Mouse (Mus musculus): ENCODE results near the gene 2810006K23Rik. TPM values are rescaled to one million over a fixed set of nuclear protein-coding genes. Genes with fewer than 3 reads are reported as not detected.
"Not testable (repeated sequence)": the region's sequence is repeated elsewhere in the genome, so short reads cannot be mapped to it uniquely, and the experiment has no call there.

2810006K23Rik gene
- total RNA-seq, 1 experiment from 2014 or later, result 4.0 TPM

DNA sequence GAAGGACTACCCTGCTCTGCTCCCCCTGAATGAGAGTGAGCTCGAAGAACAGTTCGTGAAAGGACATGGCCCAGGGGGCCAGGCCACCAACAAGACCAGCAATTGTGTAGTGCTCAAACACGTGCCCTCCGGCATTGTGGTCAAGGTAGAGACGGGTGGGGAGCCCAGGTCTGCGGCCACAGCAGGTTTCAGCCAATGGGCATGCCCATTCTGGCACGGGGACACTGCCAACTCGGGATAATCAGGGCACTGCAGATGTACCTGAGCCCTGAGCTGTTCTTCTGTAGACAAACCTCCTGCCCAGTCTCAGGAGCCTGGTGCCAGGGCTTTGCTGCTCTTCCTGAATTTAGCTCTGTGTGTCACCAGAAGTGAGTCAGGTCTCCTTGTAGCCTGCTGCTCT lies 10.9 kb downstream of the 2810006K23Rik start:
- ATAC-seq (replicated peaks; ENCODE audit: insufficient number of reproducible peaks, low FRiP score, low TSS enrichment, poor library complexity, severe bottlenecking), result no peak

GRCm38 (mm10) chr5:124341753-124342339 lies 14.0 kb downstream of the 2810006K23Rik start:
- ATAC-seq (replicated peaks; ENCODE audit: insufficient number of reproducible peaks, low FRiP score, low TSS enrichment, poor library complexity, severe bottlenecking), result not testable (repeated sequence)

DNA sequence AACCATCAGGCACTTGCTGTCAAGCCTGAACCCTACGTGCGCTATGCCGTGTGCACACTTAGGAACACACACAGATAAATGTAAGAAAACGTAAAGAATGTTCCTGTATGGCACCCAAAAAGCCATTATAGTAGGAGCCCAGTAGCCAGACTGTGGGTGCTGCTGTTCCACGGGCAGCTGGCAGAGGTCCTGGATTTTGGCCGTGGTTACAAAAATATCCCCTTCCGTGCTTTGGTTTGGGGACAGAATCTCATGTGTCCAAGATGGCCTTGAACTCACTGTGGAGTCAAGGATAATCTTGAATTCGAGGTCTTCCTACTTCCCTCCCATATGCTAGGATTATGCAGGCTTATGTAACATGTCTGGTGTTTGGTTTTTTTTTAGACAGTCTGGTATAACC lies 15.0 kb downstream of the 2810006K23Rik start:
- no peak for ATAC-seq (replicated peaks; ENCODE audit: insufficient number of reproducible peaks, low FRiP score, low TSS enrichment, poor library complexity, severe bottlenecking)

- ATAC-seq (replicated peaks; ENCODE audit: insufficient number of reproducible peaks, low FRiP score, low TSS enrichment, poor library complexity, severe bottlenecking), result no peak
These were observed 21.3 kb downstream of the 2810006K23Rik start for GRCm38 (mm10) chr5:124349196-124349595.

DNA sequence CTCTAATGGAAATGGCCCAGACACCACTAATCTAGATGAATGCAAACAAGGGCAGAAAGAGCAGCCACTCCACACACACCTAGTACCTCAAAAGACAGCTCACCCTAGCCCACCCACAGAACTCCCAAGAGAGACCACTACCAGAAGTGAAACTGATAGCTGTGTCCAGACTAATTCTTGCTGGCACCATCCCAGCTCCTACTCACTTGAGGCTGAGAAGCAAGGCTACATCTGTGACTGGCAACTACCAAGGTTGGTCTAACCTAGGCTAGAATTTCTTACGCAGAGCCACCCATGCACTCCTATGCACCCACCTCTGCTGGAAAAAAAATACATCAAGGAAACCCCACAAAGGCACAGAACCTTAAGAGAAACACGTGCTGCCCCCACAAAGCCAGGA lies 22.5 kb downstream of the 2810006K23Rik start:
- no peak for ATAC-seq (replicated peaks; ENCODE audit: insufficient number of reproducible peaks, low FRiP score, low TSS enrichment, poor library complexity, severe bottlenecking)

- peak; percentile 51; the same call in 1 of the 2 replicates for ATAC-seq (replicated peaks; ENCODE audit: insufficient number of reproducible peaks, low FRiP score, low TSS enrichment, poor library complexity, severe bottlenecking)
These were observed 23.2 kb downstream of the 2810006K23Rik start for GRCm38 (mm10) chr5:124351111-124351560.

DNA sequence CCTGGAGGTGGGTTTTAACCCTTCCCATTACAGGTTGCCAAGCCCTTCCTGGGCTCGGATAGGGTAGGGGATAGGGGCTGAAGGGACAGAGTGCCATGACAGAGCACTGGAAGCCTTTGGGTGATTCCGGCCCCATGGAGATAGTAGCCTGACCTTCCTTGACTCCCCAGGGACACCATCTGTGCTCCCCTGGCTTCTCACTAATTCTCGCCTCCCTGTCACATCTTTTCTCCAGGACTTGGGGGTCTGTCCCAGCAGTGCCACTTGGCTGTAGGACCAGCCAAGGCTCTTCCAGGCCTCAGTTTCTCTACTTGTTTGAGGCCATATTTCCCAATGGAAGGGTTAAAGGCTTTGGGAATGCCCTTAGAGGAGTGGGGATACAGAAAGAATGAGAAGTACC lies 23.7 kb downstream of the 2810006K23Rik start:
- ATAC-seq (replicated peaks; ENCODE audit: insufficient number of reproducible peaks, low FRiP score, low TSS enrichment, poor library complexity, severe bottlenecking), result no peak

DNA sequence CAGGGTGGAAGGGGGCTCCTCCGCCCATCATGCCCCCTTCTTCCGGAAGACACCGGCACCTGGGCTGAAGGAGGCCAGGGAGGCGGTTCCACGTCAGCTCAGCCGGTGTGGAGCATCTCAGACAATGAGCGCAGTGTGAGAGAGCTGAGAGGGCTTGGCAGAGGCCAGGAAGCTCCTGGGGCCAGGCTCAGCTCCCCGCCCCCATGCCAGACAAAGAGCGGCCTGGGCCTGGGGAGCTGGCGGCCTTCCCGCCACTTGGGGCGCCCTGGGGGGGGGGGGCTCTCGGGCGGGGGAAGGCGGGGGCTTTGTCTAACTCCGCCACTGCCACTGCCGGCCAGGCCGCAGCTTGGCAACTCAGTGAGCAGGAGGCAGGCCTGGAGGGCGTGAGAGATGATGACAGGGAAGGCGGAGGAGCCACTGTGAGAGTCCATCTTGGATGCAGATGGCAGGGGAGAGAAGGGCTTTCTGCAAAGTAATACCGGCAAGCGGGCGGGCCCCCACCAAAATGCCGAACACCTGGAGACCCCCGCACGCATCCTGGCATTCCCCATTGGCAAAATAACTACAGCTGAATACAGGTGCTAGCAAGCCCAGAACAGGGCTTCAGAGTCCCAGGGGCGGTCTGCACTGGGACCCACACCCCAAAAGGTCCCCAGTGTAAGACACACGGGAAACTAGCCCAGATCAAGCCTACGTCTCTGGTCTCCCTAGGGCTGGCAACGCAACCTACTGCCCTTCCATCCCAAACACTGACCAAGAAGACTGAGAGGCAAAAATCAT lies 24.4 kb downstream of the 2810006K23Rik start:
- peak; percentile 42 for ATAC-seq (replicated peaks; ENCODE audit: insufficient number of reproducible peaks, low FRiP score, low TSS enrichment, poor library complexity, severe bottlenecking)

DNA sequence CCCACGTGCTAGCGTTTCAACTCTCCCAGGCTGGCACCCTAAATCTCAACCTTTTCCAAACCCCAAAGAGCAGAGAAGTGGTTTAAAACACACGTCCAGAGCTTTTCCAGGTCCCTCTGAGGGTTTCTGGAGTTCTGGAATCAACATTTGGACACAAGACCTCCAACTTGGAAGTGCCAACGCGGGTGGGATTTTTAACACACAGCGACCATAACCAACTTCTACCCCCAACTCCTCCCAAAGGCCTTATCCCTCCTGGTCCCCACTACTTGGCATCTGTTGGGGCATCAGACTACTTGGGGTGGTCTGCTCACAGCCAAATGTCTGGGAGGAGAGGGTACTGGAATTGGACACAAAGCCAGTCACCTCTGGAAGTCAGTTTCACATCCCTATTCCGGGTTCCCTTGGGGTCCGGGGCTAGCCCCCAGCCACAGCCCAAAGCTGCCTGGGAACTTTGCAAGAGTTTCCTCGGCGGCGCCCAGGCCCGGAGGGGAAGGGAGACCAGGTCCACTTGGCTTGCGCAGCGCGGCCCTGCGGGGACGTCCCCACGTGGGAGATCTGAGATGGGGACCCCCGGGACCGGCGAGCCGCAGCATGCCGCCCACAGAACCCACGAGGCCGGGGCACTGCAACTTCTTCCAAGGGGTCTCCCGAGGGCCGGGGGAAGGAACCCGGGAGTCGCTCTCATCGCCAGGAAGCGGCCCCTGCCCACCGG lies 25.3 kb downstream of the 2810006K23Rik start:
- no peak for ATAC-seq (replicated peaks; ENCODE audit: insufficient number of reproducible peaks, low FRiP score, low TSS enrichment, poor library complexity, severe bottlenecking)

GRCm38 (mm10) chr5:124353726-124354547 lies 26.0 kb downstream of the 2810006K23Rik start:
- ATAC-seq (replicated peaks; ENCODE audit: insufficient number of reproducible peaks, low FRiP score, low TSS enrichment, poor library complexity, severe bottlenecking), result no peak

GRCm38 (mm10) chr5:124354574-124355424 lies 26.9 kb downstream of the 2810006K23Rik start:
- no peak for ATAC-seq (replicated peaks; ENCODE audit: insufficient number of reproducible peaks, low FRiP score, low TSS enrichment, poor library complexity, severe bottlenecking)

DNA sequence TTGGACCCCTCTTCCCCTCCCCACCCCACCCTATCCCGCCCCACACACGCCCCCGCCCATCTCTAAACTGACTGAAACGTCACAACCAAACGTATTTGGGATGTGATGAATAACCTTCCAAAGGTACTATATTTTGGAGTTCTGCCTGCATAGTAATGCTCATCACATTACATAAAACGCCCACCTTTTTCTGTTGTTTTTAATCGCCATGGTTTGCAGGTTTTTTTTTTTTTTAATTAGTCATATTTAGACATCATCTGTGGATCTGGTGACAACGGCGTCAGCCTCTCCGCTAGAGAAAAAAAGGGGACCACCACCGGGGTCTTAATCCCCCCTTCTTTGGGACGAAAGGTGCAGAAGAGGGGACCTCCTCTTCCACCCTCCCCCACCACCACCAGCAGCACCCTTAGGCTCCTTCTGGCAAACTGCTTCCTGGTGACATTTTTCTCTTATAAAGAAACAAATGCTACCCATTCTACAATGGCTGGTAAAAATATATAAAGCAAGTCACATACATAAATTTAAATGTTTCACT lies 27.6 kb downstream of the 2810006K23Rik start:
- no peak for ATAC-seq (replicated peaks; ENCODE audit: insufficient number of reproducible peaks, low FRiP score, low TSS enrichment, poor library complexity, severe bottlenecking)

DNA sequence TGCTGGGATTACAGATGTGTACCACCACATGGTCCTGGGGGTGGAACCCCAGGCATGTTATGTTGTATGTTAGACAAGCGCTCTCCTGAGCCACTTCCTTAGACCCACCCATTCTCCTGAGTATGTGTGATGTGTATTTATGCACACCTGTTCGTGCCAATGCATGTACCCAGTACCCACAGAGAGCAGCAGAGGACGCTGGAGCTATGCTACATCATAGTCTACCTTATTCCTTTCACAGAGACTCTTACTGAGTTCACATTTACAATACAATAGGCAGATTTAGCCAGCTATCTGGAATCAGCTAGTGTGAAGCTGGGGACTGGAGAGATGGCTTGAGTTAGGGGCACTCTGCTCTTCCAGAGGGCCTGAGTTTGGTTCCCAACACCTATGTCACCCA lies 28.8 kb downstream of the 2810006K23Rik start:
- ATAC-seq (replicated peaks; ENCODE audit: insufficient number of reproducible peaks, low FRiP score, low TSS enrichment, poor library complexity, severe bottlenecking), result no peak

DNA sequence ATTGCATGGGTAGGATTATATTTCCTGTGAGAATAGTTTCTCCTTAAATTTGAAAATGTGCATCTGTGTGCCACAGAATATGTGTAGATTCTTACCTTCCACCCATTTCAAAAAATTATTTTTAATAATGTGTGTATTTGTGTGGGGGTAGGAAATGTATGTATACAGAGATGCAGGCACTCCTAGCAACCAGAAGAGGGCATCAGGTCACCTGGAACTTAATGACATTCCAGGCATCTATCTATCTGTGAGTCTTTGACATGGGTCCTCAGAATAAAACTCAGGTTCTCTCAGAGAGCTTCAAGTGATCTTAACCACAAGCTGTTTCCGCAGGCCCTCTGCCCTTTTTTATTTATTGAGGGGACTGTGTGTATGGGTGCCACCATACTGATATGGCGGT lies 31.8 kb downstream of the 2810006K23Rik start:
- ATAC-seq (replicated peaks; ENCODE audit: insufficient number of reproducible peaks, low FRiP score, low TSS enrichment, poor library complexity, severe bottlenecking), result 0 out of 2 replicates have a peak, but pooled peaks have one; percentile 43

DNA sequence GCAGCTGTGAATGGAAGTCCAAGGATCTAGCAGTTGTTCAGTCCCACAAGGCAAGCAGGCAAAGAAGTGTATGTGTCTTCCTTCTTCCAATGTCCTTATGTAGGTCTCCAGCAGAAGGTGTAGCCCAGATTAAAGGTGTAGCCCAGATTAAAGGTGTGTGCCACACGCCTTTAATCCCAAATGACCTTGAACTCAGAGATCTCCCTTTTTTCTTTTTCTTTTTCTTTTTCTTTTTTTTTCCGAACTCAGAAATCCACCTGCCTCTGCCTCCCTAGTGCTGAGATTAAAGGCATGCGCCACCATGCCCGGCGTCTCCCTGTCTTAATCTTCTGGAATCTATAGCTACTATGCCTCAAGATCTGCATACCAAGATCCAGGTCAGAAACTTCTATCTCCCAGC lies 35.1 kb downstream of the 2810006K23Rik start, which contains the start of gene Cdk2ap1:
Gene Cdk2ap1, minus strand, starts transcription at position 101 of the 400 bp plus-strand sequence.
- ATAC-seq (replicated peaks; ENCODE audit: insufficient number of reproducible peaks, low FRiP score, low TSS enrichment, poor library complexity, severe bottlenecking), result not testable (repeated sequence)

GRCm38 (mm10) chr5:124364173-124364918 lies 36.5 kb downstream of the 2810006K23Rik start:
- no peak for ATAC-seq (replicated peaks; ENCODE audit: insufficient number of reproducible peaks, low FRiP score, low TSS enrichment, poor library complexity, severe bottlenecking)

GRCm38 (mm10) chr5:124365754-124366153 lies 37.9 kb downstream of the 2810006K23Rik start:
- ATAC-seq (replicated peaks; ENCODE audit: insufficient number of reproducible peaks, low FRiP score, low TSS enrichment, poor library complexity, severe bottlenecking), result no peak

All from monocyte, adult 5-6 weeks (primary cell).